Mouse (Mus musculus) spleen, adult 12 weeks (tissue): ENCODE data around the gene Tmem108.
A peak's percentile ranks its signal among the peaks of the same experiment; 100 is the strongest.

Experiments
- DNase-seq: peaks from one replicate; pipeline ENCODE4 v3.0.0; 2022; ENCODE audit warnings: low spot score

Gene Tmem108

DNA sequence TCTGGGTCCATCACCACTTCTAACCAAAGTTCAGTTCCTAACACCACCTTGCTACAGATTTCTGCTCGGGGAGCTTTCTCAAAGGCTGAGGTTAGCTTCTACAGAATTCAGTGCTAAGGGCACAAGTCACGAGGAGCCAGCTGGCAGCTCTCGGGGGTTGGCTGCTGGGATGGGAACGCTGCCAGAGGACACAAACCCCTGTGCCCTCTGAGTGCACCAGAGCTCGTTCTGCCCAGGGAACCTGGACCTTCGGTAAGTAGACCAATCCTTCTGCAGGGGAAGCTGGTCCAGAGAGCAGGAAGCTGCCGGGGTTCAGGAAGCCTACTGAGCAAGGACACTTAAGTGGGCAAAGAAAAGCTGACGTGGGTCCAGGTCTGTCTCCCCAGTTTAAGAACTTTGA lies 40.6 kb downstream of the Tmem108 start:
- no peak for DNase-seq

DNA sequence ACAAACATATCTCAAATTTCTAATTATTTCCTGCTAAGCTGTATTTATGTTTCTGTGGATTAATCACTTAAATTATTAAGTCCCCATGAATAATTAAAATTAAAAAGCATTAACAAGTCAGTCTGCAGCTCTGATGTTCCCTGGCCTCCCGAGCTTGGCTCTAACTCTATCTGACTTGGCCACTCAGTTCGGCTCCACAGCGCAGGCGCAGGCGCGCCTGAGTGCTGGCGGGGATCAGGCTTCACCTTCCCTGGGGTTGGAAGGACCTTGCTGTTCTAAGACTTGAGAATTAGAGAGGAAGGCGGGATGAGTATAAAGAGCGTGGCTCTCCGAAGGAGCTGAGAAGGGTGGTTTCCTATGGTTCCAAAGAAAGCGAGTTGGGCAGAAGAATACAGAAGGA lies 41.6 kb downstream of the Tmem108 start:
- DNase-seq = no peak

DNA sequence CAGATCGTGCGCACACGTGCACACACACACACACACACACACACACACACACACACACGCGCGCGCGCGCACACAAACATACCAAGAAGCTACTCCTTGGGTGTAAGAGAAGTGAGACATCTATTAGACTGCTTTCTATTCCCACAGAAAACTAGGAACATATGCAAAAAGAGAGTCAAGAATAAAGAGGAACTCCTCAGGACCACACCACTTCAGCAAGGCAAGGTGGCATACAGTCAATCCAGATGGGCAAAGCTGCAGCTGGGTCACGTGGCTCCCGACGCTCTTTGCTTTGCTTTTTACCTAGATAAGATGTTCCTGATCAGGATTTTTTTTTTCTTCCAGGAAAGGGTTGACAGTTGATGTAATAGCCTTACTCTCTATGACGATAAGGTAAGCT lies 45.6 kb downstream of the Tmem108 start:
- DNase-seq = no peak

DNA sequence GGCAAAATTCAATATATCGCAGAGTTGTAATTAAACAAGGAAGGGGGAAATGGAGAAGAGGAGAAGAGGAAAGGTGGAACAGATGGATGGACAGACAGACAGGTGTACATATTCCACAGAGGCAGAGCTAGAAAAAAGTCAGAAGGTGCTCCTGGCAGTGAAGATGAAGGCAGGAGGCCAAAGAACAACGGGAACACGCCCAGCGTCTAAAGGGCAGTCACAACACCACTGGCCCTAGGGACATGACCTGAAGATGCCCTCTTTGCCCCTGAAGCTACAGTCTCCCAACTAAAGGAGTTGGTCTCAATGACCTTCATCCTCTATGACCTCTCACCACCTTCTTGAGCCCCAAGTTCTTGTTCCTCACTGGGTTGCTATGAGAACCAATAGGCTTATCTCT lies 46.3 kb downstream of the Tmem108 start:
- DNase-seq = no peak

DNA sequence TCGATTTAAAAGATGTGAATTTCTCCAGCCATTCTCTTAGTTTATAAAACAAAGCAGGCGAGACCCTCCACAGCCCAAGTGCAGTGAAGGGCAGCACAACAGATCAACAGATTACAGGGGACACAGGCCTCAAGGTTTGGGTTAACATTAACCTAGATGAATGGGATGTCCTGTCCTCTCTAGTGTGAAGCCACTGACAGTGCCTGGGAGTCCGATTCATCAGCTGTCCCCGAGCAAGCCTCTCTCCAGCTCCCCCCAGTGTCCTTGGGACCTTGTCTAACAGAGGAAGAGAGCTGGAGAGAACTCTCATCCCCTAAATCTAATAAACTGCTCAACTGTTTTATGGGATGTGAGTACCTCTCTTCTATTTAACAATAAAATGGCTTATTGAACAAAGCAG lies 48.4 kb downstream of the Tmem108 start:
- DNase-seq = no peak

DNA sequence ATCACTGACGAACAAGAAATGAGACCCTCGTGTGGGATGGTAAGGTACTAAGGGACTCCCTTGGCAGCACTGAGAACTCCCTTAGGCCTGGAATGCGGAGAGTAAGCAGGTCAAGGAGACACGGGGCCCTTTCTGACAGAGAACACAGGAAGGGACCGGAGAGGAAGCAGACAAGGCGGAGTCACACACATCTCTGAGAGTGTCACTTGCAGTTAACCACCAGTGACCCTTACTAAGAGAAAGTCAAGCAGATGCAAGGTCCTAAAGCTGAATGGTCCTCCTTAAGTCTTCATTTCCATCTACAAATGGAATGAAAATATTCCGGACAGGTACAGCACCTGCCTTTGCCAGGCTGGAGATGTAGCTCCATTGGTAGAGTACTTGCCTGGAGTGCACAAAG lies 48.9 kb downstream of the Tmem108 start:
- no peak for DNase-seq

DNA sequence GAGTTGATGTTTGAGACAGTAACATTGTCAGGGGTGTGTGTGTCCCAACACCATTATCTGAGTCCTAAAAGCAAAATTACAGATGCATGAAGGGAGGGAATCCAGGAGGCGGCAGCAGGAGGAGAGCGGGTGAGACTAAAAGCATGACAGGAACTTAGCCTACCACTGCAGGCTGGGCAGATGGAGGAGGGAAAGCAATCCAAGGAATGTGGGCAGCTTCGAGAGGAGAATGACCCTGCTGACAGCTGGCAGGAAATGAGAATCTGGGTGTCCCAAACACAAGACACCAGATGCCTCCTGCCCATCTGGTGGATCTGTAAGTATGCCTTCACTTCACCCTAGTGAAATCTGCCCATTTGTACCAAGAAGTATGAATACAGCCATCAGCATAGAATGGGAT lies 51.9 kb downstream of the Tmem108 start:
- no peak for DNase-seq

DNA sequence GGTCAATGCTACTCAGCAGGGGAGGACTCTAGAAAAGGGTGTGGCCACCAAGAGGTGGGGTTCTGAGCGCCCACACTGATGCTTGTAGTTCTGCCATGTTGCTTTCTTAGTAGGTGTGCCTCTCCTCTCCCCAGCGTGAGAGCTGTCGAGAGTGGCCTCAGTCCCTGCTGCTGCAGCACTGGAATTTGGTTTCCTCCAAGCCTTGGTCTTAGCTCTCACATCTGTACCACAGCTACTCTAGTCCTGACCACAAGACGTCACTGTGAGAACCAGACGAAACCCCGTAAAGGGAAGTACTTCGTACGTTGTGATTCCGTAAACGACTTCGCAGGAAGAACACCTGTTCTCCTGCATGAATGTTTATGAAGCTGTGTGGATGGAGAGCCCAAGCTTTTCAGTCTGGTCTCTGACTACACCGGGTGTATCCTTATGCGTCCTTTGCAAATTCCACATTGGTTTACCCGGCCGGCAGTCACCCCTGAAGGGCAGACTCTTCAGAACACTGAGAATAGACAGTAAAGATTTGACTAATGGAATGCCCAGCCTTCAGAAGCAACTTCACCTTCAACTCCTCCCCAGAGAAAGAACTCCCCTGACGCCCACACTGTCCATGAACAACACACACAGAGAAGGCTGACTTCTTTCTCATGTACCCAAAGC lies 53.0 kb downstream of the Tmem108 start:
- peak; percentile 11 for DNase-seq

DNA sequence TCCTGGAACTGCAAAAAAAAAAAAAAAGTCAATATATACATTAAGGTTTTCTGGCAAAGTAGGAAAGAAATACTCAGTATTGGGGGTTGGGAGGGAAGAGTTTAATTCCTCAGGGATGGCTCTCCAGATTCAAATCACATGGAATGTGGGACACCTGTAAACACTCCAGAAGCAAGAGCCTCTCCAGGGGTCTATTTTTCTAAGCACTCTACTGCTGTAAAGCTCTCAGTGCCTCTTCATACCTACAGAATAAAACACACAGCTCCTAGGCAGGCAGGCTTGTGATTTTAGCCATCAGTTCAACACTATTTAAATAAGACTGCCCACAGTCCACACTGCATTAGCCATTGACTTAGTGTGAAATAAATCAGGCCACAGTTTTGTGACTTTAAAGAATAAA lies 53.8 kb downstream of the Tmem108 start:
- DNase-seq = no peak

DNA sequence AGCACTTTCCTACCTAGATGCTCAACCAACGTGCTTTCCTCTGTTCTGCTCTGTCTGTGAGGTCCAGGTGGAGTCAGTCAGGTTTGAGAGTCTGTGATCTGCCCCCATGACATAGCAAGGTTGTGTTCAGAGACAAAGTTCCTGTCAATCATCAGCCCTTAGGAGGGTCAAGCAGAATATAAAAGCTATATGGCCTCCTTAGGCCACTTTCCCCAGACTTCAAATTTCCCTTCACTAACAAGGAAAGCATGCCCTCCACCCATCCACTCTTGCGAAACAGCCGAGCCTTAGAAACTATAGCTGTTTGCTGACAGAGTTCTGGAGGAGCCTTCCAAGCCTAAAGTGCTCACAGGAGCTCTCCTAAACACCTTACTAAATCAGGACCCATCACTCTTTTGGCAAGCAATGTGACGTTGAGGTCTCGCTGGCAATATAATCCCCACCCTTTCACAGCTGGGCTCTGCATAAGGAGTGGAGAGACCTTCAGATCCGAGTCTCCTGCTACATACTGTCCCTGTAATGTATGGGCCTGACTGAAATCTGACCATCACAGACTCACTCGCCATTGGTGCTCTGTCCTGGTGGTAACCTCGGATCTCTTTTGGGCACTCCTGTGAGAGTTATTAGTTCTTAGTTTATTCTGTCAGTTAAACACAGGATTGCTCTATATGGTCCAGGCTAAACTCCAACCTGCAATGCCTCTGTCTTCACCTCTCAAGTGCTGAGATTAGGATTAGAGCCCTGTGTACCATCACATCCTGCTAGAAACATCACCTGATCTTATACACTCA lies 54.4 kb downstream of the Tmem108 start:
- no peak for DNase-seq

DNA sequence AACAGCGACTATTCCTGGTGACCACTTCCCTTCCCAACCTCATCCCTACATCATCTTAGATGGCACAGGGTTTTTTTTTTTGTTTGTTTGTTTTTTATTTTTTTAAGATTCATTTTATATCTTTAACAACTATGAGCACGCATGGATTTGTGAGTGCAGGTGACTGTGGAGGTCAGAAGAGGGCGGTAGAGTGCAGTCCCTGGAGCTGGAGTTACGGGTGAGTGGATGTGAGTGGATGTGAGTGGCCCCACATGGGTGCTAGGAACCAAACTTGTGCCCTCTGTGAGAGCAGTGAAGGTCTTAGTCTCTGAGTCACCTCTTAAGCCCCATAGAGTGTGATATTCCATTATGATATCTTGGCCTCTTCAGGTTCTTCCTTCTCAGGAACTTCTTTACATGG lies 55.9 kb downstream of the Tmem108 start:
- DNase-seq = no peak

DNA sequence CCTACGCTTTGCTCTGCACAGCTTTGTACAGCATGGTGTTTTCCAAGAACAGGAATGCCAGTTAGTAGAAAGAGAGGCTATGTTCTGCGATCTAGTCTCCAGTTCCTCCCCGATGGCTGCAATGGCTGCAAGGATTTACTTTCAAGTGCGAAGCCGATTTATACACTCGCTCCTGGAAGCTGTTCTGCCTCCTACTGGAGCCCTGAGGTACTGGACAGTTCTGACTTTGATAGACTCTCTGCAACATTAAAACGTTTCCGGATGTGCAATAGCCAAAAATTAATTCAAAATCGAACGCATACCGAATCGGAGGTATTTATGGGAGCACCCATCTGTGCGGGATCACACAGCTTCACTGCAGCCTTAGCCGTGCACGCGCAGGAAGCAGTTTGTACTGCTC lies 58.6 kb downstream of the Tmem108 start:
- no peak for DNase-seq

DNA sequence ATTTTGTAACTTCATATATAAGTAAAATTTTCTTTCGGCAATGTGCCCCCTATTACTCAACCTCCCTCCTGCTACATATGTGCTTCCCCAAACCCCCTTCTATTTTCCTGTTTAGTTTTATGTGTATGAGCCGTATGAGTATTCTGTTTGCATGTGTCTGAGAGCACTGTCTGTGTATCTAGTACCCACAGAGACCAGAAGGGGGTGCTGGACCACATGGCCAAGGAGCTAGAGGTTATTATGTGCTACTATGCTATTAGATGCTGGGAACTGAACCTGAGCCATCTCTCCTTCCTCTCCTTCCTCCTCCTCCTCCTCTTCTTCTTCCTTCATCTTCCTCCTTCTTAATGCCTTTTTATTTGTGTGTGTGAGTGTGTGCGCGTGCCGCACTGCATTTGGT lies 59.2 kb downstream of the Tmem108 start:
- no peak for DNase-seq

DNA sequence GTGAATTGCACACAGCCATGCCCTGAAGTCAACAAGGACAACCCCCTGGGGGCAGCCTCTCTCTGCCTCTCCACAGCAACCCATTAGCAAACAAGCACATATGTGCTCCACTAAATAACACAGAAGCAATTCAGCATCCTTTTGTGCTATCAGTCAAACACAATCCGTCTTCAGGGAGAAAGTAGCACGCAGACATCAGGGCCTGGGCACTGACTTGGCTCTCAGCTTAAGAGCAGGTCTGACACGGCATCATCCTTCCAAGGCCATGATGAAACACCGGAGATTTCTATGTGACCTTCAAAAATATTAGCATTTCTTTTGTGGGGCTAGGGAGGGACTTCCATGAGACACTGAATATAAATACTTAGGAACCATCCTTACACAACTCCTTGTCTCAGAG lies 60.2 kb downstream of the Tmem108 start:
- DNase-seq = no peak

DNA sequence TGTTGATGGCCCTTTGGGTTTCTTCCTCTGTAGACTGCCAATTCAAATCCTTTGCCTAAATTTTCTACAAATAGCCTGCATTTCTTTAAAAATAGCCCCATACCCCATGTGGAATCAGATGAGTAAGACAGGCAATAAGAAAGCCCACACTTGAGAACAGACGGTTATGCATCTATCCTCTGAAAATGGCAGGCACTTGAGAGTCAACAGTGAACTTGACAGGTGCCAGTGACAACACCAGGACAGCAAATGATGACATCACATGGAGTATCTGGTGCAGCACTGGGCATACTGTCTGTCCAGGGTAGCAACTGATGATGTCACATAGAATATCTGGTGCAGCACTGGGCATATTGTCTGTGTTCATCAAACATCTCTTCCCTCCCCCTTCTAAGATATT lies 61.4 kb downstream of the Tmem108 start:
- no peak for DNase-seq

DNA sequence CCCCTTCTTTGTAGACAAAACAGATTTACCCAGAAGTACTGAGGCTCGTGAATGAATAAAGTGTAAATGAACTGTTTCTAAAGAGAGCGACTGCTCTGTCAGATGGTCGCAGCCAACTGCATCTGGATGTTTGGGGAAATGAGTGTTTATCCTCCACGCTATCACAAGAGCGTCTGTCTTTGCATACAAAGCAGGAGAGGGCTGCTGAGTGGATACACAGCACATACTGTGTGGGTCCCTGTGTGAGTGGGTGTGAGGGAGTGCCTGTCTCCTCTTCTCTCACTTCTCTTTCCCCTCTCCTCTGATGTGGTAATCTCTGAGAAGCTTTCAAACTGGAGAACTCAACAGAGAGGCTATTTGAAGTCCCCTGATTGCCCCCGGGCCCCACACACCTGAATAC lies 64.7 kb downstream of the Tmem108 start:
- no peak for DNase-seq

DNA sequence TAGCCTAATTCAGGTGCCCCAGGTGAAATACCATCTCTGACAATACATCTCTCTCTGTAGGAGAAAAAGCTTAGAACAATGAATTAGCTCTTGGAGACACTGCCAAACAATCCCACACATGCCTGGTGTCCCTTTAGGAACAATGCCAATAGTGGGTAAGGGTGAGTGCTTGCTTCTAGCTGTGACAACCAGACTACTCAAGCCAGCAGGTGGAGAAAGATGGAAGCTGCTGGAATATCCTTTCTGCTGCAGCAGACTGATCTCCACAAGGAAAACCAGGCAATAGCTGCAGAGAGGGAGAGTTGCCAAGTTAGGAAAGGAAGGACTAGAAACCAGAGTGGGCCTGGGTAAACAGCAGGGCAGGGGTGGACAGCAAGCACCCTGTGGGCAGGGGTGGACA lies 67.8 kb downstream of the Tmem108 start:
- no peak for DNase-seq

DNA sequence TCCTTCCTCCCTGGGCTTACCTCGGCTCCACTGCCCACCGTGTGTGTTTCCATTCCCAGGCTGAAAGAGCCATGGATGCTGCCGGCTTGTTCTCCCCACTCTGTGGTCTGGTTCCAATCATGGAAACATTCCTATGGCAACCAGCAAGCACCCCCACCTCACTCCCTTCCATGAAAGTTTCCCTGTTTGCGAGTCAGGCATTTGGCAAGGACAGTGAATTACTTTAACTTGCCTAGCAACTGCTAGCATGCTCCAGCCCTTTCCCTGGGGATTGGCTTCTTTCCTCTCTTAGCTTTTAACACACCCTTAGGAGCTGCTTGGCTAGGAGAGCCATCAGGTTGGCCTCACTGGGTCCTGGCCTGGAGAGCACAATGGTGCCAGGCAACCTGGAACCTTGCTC lies 68.9 kb downstream of the Tmem108 start:
- DNase-seq = no peak

DNA sequence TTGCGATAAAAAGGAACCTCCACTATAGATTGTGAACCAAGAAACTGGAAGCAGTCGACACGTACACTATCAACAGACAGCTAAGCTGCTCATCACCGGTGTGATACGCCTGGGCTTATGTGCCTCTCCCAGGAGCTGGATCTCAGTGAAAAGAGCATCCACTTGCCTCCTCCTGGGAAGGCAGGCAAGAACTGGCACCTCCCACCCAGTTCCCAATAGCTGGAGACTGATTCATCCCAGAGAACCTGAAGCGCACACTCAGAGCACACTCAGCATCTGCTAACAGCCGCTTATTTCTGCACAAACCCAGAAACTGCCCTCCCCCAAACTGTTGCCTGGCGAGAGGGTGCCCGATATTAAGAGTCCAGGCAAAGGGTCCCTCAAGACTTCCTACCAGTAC lies 69.8 kb downstream of the Tmem108 start:
- no peak for DNase-seq

DNA sequence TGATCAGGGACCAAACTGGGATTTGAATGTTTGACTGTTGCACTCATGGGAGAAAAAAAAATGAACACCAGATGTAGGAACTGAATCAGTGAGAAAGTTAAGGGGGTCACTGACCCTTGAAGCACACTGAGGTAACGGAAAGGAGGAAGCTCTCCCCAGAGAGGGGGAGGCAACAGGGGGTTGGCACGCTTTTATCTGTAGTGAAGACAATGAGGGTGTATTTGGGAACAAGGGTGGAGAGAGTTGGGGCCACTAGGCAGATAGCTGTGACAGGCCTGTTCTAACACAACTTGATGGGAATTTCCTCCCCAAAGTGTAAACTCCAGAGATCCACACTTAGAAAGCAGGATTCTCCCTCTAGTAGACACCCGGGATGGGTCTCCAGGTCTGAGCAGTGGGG lies 71.2 kb downstream of the Tmem108 start:
- DNase-seq = no peak

DNA sequence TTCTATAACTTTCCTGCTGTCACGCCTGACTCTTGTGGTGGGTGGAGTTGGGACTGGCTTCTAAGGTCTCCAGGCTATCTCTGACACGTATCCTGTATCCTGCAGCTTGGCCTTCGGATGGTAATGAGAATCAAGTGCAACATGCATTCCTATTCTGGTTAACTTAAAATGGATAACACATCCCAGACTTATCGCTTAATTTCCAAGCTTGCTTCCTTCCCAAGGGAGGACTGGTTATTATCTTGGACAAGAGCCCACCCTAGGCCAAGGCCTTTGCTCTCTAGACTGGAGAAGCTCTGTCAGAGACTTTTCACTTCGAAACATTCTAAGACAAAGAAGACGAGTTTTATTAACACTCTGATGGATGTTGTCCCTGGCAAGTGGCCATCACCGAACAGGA lies 71.9 kb downstream of the Tmem108 start:
- DNase-seq = no peak

DNA sequence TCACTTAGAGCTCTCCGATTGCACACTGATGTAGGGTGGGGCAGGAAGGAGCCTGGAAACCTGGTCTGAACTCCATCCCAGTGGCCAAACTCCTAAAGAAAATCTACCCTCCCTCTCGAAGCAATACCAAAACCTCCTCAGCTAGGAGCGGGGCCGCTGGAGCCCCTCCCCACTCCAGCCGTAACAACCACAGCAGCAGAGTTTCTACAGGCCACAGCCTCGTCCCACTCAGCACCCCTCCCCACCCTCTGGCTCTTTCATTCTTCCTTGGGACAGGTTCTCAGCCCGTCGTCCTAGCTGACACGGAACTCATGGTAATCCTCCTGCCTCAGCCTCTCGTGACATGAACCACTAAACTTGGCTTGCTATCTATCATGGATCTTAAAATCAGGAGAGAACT lies 72.6 kb downstream of the Tmem108 start:
- DNase-seq = no peak

DNA sequence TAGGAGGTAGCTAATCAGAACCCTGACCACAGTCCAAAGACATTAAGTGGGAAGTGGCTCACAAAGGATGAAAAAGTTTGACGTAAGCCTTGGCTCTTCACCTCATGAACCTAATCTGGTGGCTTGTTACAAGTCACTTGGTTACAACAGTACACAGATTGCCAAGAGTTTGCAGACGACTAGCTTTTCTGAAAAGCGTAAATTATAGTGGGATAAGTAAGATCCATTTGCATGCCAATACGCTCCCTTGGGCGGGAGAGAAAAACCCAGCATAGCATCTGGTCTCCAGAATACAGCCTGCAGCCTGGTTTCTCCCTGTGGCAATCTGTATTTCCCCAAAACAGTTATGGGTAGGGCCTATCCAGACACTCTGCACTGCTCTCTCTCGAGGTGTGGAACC lies 74.5 kb downstream of the Tmem108 start:
- DNase-seq = no peak

DNA sequence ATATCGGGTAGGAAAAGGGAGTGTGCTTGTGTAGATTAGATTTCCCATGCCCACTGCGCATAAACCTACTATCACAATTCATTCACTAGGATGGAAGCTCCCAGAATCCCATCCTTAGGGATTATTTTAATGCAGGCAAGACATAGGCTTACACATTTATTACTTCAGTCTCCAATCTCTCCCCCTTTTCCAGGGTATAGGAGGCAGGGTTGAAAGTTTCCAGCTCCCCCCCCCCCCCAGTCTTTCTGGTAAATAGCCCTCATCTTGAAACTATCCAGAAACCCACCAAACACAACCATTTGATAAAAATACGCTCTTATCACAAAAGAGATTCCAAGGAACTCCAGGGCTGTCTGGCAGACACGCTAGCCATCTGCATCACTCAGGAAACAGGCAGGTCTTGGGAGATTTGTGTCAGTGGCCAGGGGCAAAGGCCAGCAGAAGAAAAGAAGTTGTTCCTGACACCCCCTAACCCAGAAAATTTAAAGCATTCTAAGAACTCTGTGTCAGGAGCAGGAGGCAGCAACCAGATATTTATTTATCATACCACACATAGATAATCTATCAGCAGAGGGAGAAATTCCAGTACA lies 79.8 kb downstream of the Tmem108 start:
- DNase-seq = no peak
